Mouse (Mus musculus) kidney, postnatal 36 days (tissue): Measurements from ENCODE around the gene Bbs4.
"Not testable (repeated sequence)": the region's sequence is repeated elsewhere in the genome, so short reads cannot be mapped to it uniquely, and the experiment has no call there.

Experiments used
- DNase-seq, 2 experiments: peaks; one replicate each; pipeline ENCODE4 v3.0.0; 2021 to 2022; ENCODE audit warnings: mixed read lengths in 2 of 2

Bbs4 gene

GRCm38 (mm10) chr9:59353253-59353639, at the start of gene Bbs4:
Bbs4 (minus strand) TSS chr9:59353508.
- peak; percentile 96 to 98 for DNase-seq

GRCm38 (mm10) chr9:59389086-59389485, 35.8 kb upstream of the Bbs4 start:
- no peak for DNase-seq

- no peak for DNase-seq
These were observed 35.0 kb upstream of the Bbs4 start for GRCm38 (mm10) chr9:59388311-59388710.

GRCm38 (mm10) chr9:59387461-59387860, 34.2 kb upstream of the Bbs4 start:
- no peak for DNase-seq

GRCm38 (mm10) chr9:59375626-59376025, 22.3 kb upstream of the Bbs4 start:
- DNase-seq, result no peak

- no peak for DNase-seq
These were observed 16.3 kb upstream of the Bbs4 start for GRCm38 (mm10) chr9:59369646-59370045.

GRCm38 (mm10) chr9:59369220-59369619, 15.9 kb upstream of the Bbs4 start:
- no peak for DNase-seq

- not testable (repeated sequence) for DNase-seq
These were observed 7.2 kb upstream of the Bbs4 start for GRCm38 (mm10) chr9:59360487-59360886.

GRCm38 (mm10) chr9:59358041-59358440, 4.7 kb upstream of the Bbs4 start:
- DNase-seq, result not testable (repeated sequence)

- DNase-seq, result no peak
These were observed 589 bp downstream of the Bbs4 start for GRCm38 (mm10) chr9:59352586-59353252.

- no peak for DNase-seq
These were observed 7.1 kb downstream of the Bbs4 start for GRCm38 (mm10) chr9:59346176-59346575.

- peak in 1 of 2 experiments; percentile 45 for DNase-seq
These were observed 13.3 kb downstream of the Bbs4 start for GRCm38 (mm10) chr9:59340002-59340401.

- no peak for DNase-seq
These were observed 14.2 kb downstream of the Bbs4 start for GRCm38 (mm10) chr9:59339107-59339506.

- no peak for DNase-seq
These were observed 14.9 kb downstream of the Bbs4 start for GRCm38 (mm10) chr9:59338411-59338810.

- DNase-seq, result no peak
These were observed 15.4 kb downstream of the Bbs4 start for GRCm38 (mm10) chr9:59337889-59338288.

GRCm38 (mm10) chr9:59336539-59336938, 16.8 kb downstream of the Bbs4 start:
- DNase-seq, result no peak

- no peak for DNase-seq
These were observed 23.3 kb downstream of the Bbs4 start for GRCm38 (mm10) chr9:59330055-59330454.

GRCm38 (mm10) chr9:59324351-59324750, 29.0 kb downstream of the Bbs4 start:
- DNase-seq, result no peak

GRCm38 (mm10) chr9:59316206-59316605, 37.1 kb downstream of the Bbs4 start:
- peak; percentile 6 to 30 for DNase-seq

- DNase-seq, result no peak
These were observed 42.0 kb downstream of the Bbs4 start for GRCm38 (mm10) chr9:59311284-59311670.

- no peak for DNase-seq
These were observed 42.6 kb downstream of the Bbs4 start for GRCm38 (mm10) chr9:59310582-59311283.

GRCm38 (mm10) chr9:59307890-59308289, 45.4 kb downstream of the Bbs4 start:
- no peak for DNase-seq

- no peak for DNase-seq
These were observed 56.9 kb downstream of the Bbs4 start for GRCm38 (mm10) chr9:59296419-59296818.

- no peak for DNase-seq
These were observed 60.8 kb downstream of the Bbs4 start for GRCm38 (mm10) chr9:59292493-59292875.
